Mouse (Mus musculus): Measurements from ENCODE around the gene Rnd2.

DNA sequence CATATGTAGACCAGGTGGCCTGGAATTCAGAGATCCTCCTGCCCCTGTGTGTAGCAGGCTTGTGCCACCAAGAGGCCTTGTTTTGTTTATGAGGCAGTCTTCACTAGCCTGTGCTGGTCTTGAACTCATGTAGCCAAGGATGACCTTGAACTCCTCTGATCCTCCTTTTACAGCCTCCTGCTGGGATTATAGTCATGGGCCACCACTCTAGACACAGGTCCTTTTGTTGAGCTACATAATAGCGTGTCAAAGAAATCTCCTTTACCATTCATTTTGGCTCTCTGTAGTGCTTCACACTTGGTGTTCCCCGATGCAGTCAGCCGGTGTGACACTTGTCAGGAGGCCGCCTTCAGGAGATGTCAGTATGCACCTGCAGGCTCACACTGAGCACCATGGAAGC is 27.9 kb upstream of the Rnd2 start:
- TF ChIP-seq CTCF (IDR thresholded peaks at IDR 0.05; ENCODE audit: extremely low read depth, insufficient read length, insufficient replicate concordance, low read depth, low read length): no peak
- TF ChIP-seq POLR2A (IDR thresholded peaks at IDR 0.05; ENCODE audit: low read depth, low read length): no peak

All from small intestine, adult 2 months (tissue).